9 mouse cellular contexts compared by ENCODE assay signal in the genomic region with DNA sequence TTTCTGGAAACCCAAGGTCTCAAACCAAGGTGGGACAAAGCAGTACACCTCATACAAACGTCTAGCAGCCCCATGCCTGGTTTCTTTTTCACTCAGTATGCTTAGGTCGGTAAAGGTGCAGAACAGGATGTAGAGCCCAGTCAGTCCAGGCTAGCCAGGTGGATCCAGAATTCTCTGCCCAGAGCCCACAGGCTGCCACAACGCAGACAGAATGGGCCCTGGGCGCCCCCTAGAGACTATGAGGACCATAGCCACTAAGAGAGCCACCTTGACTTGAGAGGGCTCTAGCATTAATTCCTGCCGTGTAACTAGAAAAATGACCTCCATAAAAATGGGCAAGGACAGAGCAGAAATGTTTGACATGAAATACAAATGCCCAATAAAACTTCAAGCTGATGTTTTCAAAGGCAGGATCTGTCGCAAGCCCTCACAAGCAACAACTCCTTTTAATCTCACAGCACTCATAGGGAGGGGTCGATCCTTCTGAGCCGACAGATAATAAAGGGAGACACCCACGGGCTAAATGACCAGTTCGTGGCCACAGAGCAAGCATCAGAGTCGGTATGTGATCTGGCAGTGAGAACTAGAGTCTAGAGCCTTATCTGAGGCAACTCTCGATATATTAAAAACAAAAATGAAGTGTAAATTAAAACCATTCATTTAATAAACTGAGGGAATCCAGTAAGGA. TPM values are rescaled to one million over a fixed set of nuclear protein-coding genes. Genes with fewer than 3 reads are reported as not detected.
DNase-seq lines count a peak whose midpoint lies in the region; ATAC-seq and TF ChIP-seq lines count a peak whose summit lies in the region.
"Had no signal": no experiment of that assay in that cellular context is flagged by ENCODE, and none has a peak within 500 bp of the region (broad histone marks: within the 10 kb centered on the region; RNA-seq: fewer than 3 reads in every experiment).

No protein-coding gene starts in this region.

- no peak overlapping the region for H3K4me2 ChIP-seq in midbrain, embryonic 16.5 days (ENCODE audit: low read length)
- H3K4me2 ChIP-seq in lung, embryonic 15.5 days, result no peak overlapping the region
- H3K4me2 ChIP-seq: liver, embryonic 15.5 days had no signal

- 50% methylated on average over 12 of the region's 12 CpGs for WGBS in midbrain, embryonic 10.5 days
- WGBS in midbrain, embryonic 16.5 days, result 41% methylated on average over 12 of the region's 12 CpGs
- WGBS in lung, embryonic 15.5 days, result 25% methylated on average over 12 of the region's 12 CpGs

- TF ChIP-seq POLR2A in bone marrow macrophage, adult 2 months (IDR thresholded peaks at IDR 0.05; ENCODE audit: borderline replicate concordance, low read depth, low read length), result no peak

- DNase-seq in midbrain, embryonic 10.5 days (ENCODE audit: low spot score), result peak; percentile 42
- peak; percentile 51 for DNase-seq in heart, postnatal 25 days (ENCODE audit: low spot score)
- DNase-seq in layer of hippocampus, adult 9-10 months (ENCODE audit: low spot score), result peak; percentile 41
- DNase-seq in spleen, postnatal 36 days (ENCODE audit: low spot score in 2 of 2), result peak; percentile 51 to 66

- no peaks in the 10 kb centered on the region for H3K27me3 ChIP-seq in midbrain, embryonic 10.5 days (ENCODE audit: low read depth, poor library complexity, severe bottlenecking)
- no peaks in the 10 kb centered on the region for H3K27me3 ChIP-seq in midbrain, embryonic 16.5 days (ENCODE audit: control insufficient read depth, insufficient read depth, low read depth, low read length)
- no peaks in the 10 kb centered on the region for H3K27me3 ChIP-seq in lung, embryonic 15.5 days

- ATAC-seq in midbrain, embryonic 16.5 days, result no peak
- peak; percentile 94 for ATAC-seq in erythroid progenitor cell, adult 5-6 weeks (replicated peaks; ENCODE audit: low FRiP score, poor library complexity, severe bottlenecking)
- peak; percentile 62; the same call in 1 of the 2 replicates for ATAC-seq in lung, embryonic 15.5 days (ENCODE audit: borderline replicate concordance, extremely low read depth, low FRiP score, low TSS enrichment)

- no peak overlapping the region for H3K4me3 ChIP-seq in midbrain, embryonic 10.5 days
- H3K4me3 ChIP-seq in midbrain, embryonic 16.5 days (ENCODE audit: low read depth, low read length), result no peak overlapping the region
- no peak overlapping the region for H3K4me3 ChIP-seq in bone marrow macrophage, adult 2 months (ENCODE audit: insufficient read depth, low read length)
- H3K4me3 ChIP-seq in lung, embryonic 15.5 days, result no peak overlapping the region
- H3K4me3 ChIP-seq: liver, embryonic 15.5 days had no signal

- H3K9ac ChIP-seq in midbrain, embryonic 16.5 days (ENCODE audit: low read depth, low read length), result no peak overlapping the region
- H3K9ac ChIP-seq in lung, embryonic 15.5 days, result no peak overlapping the region
- H3K9ac ChIP-seq: liver, embryonic 15.5 days had no signal

- no peak overlapping the region for H3K27ac ChIP-seq in midbrain, embryonic 10.5 days (replicated peaks)
- no peak overlapping the region for H3K27ac ChIP-seq in midbrain, embryonic 16.5 days (ENCODE audit: low read length)
- H3K27ac ChIP-seq in bone marrow macrophage, adult 2 months (ENCODE audit: insufficient read depth, low read depth, low read length), result no peak overlapping the region
- H3K27ac ChIP-seq in lung, embryonic 15.5 days, result no peak overlapping the region
- H3K27ac ChIP-seq: liver, embryonic 15.5 days had no signal

- no peaks in the 10 kb centered on the region for H3K9me3 ChIP-seq in midbrain, embryonic 10.5 days (replicated peaks)
- H3K9me3 ChIP-seq in midbrain, embryonic 16.5 days (replicated peaks; ENCODE audit: control insufficient read depth, low read length, poor library complexity, severe bottlenecking), result no peaks in the 10 kb centered on the region
- no peaks in the 10 kb centered on the region for H3K9me3 ChIP-seq in lung, embryonic 15.5 days
- H3K9me3 ChIP-seq: liver, embryonic 15.5 days had no signal

- H3K4me1 ChIP-seq in midbrain, embryonic 10.5 days, result peaks cover 36% of the 10 kb centered on the region
- no peaks in the 10 kb centered on the region for H3K4me1 ChIP-seq in midbrain, embryonic 16.5 days (ENCODE audit: control insufficient read depth, insufficient read depth, low read length)
- no peaks in the 10 kb centered on the region for H3K4me1 ChIP-seq in bone marrow macrophage, adult 2 months (ENCODE audit: control insufficient read depth, insufficient read depth, low read length)
- H3K4me1 ChIP-seq in lung, embryonic 15.5 days, result peaks cover 24% of the 10 kb centered on the region

- intact Hi-C loops in heart, postnatal 25 days (cut with DNase I), result loop anchor here (2.0 to 5.0 kb wide), 5 partner anchors 67 to 265 kb away; a partner anchor contains a TSS

- no peaks in the 10 kb centered on the region for H3K36me3 ChIP-seq in midbrain, embryonic 10.5 days
- H3K36me3 ChIP-seq in midbrain, embryonic 16.5 days (ENCODE audit: control insufficient read depth, insufficient read depth, low read length), result no peaks in the 10 kb centered on the region
- no peaks in the 10 kb centered on the region for H3K36me3 ChIP-seq in lung, embryonic 15.5 days
- H3K36me3 ChIP-seq: liver, embryonic 15.5 days had no signal

- peak; percentile 63 for TF ChIP-seq CTCF in bone marrow macrophage, adult 2 months (IDR thresholded peaks at IDR 0.05; ENCODE audit: low read depth, low read length)

RNA-seq across cellular contexts. Expression of a gene that starts 11.7 kb away (rescaled TPM):
- 27.2 and 28.2 TPM in 2 replicates for polyA plus RNA-seq in midbrain, embryonic 10.5 days (2016; fragmentation: Nextera tagmentation; extraction: Ambion mirVana)
- polyA plus RNA-seq in midbrain, embryonic 16.5 days (2015; fragmentation: Nextera tagmentation; extraction: Ambion mirVana), result 45.3 and 45.9 TPM in 2 replicates
- polyA plus RNA-seq in bone marrow macrophage, adult 2 months (2012; ENCODE audit: insufficient read depth, insufficient read length, missing spikeins), result 27.0 and 28.9 TPM in 2 replicates
- 0.42 and 1.4 TPM in 2 replicates for total RNA-seq in erythroid progenitor cell, adult 5-6 weeks (2015; ENCODE audit: low replicate concordance)
- total RNA-seq in erythroid progenitor cell, adult 5-6 weeks (2017; ENCODE audit: low replicate concordance), result 1.4 and 2.2 TPM in 2 replicates
- total RNA-seq in heart, postnatal 25 days (2021), result 1 to 10 TPM; 3.0 to 3.7 TPM
- 16.5 and 17.5 TPM in 2 replicates for polyA plus RNA-seq in lung, embryonic 15.5 days (2015; fragmentation: Nextera tagmentation; extraction: Ambion mirVana)
